Mouse (Mus musculus): ENCODE results near the gene Enpp3.

GRCm38 (mm10) chr10:24834634-24835371, 7.8 kb downstream of the Enpp3 start:
- no peak for TF ChIP-seq CTCF (IDR thresholded peaks at IDR 0.05; ENCODE audit: extremely low read depth, insufficient read length, insufficient replicate concordance, low read depth, low read length)
- no peak for TF ChIP-seq POLR2A (IDR thresholded peaks at IDR 0.05; ENCODE audit: low read depth, low read length)

Measured in small intestine, adult 2 months (tissue).